Mouse (Mus musculus): ENCODE data around the gene Ntrk2.

Ntrk2 gene

GRCm38 (mm10) chr13:59145677-59146555 lies 339.5 kb downstream of the Ntrk2 start:
- no peak for DNase-seq

DNA sequence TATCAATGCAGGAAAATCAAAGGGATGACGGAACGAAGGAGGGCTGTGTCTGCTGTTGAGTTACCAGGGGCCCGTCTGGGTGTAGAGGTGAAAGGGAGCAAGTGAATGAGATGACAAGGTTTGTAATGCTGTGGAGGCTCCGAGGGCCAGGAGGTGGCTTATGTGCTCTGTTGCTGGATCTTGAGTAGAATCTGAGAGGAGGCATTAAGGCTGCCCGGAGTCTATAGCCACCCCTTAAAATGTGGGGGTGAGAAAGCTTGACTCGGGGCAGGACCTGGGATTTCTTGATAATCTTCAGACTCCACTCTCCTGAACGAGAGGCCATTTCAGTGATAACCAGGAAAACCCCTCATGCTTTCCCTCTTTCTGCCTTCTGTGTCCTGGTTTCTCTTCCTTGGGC lies 340.2 kb downstream of the Ntrk2 start:
- DNase-seq: no peak

GRCm38 (mm10) chr13:59147976-59148375 lies 341.6 kb downstream of the Ntrk2 start:
- DNase-seq: no peak

DNA sequence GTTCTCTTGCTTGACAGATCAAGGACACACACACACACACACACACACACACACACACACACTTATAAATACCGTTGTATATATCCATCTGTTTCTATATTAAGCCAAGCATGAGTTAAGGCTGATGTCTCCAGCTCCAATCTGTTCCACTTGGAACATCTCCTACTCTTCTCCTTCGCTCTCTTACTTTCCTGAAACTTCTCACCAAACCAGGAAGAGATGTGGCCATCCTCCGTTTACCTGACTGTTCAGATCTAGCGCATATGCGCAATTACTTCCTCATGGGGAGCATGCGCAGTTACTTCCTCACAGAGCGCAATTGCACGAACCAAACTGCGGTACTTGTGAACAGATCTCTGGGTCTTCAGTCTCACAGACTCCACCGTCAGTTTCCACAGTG lies 342.4 kb downstream of the Ntrk2 start:
- DNase-seq: no peak

- no peak for DNase-seq
These were observed 357.6 kb downstream of the Ntrk2 start for GRCm38 (mm10) chr13:59164015-59164414.

DNA sequence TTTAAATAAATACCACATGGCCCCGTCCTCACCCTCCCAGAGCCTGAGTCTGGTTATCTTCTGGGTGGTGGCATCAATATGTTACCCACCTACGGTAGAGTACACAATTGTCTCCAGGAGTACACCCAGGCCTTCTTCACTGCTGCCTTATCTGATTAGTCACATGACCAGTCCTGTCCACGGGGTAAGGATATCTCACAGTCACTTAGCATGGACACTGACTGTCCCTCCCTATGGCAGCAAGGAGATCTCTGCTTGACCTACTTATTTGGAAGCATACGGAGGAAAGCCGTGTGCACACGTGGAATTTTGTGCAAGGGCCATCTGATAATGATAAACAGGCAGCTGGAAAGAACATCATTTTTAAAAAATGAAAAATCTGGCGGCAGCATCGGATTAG lies 367.5 kb downstream of the Ntrk2 start:
- DNase-seq: no peak

DNA sequence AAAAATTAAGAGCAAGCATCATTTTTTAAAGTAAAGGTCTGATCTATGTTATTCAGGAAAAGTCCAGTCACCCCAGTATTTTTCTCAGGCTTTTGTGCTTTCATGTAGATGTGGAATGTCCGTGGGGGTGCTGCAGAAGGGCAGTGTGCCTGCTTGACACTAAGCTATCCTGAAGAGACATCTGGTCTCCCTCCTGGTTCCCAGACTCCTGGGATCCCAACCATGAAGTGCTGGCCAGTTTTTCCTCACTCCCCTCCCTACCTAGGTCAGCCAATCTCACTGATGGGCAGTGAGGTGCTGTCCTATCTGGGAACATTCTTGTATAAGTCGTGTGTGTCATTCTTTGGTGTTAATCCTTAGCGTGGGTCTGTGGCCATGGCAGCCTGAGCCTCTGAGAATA lies 369.7 kb downstream of the Ntrk2 start:
- no peak for DNase-seq

GRCm38 (mm10) chr13:59176485-59176884 lies 370.1 kb downstream of the Ntrk2 start:
- DNase-seq: no peak

GRCm38 (mm10) chr13:59177003-59177402 lies 370.6 kb downstream of the Ntrk2 start:
- DNase-seq: no peak

DNA sequence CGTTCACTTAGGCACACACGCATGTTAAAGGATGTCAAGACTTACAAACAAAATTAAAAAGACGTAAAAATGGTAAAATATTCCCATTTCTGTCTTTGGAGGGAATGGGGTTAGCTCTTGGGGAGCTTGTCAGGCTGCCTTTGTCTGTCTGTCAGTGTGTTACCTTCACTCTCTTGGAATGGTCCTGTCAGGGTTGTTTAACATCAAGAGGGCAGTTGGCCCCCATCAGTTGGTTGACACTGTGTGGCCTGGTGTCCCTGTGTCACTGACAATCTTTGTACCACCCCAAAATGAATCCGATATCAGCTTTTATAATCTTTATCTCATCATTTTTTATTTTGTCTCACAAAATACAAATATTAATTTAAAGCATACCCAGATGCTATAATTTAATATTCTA lies 373.6 kb downstream of the Ntrk2 start:
- DNase-seq: no peak

GRCm38 (mm10) chr13:59180781-59181180 lies 374.4 kb downstream of the Ntrk2 start:
- DNase-seq: no peak

DNA sequence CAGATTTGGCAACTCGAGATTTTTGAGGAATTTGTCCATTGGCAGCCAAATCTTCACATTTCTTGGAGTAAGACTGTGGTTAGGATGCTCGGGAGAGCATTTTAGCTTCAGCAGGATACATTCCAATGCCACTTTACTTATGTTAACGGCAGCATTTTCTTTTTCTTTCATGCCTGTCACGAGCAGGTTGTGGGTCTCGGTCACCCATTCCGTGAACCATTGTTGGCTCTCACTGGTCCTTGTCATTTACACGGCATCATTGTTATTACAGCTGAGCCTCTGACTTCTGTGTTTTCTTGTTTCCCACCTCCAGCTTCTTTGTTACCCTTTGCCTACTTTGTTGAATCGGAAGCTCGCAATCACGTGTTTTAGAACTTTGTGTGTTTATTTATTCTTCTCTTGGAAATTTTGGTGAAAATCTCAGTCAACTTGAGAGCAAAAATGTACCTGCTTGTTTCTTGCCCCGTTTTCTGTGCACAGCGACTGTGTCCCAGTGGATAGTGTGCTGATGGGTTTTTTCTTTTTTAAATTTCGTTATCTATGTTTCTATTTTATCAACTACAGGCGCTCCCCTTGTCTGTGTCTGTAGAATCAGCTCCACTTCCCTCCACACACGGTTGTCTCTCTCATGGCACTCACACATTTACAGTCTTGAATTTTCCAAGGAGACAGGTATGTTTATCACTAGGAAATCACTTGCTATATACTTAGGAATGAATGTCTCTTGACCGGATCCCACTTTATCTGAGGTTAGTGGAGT lies 375.0 kb downstream of the Ntrk2 start:
- DNase-seq: no peak

DNA sequence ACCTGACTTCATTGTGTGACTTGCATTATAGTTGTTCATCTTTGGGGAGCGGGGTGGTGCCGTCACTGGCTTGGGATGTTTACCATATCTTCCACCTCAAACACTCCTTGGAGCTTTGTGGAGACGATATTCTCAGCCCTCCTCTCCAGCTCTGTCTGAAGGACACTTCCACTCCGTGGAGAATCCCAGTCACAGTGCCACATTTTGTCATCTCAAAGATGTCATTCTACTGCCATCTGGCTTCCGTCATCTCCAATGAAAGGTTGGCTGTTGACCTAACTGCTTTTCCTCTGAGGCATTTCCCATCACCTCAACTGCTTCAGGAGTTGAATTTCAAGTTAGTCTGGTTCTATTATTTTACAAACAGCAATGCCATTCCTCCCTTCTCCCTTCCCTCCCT lies 376.3 kb downstream of the Ntrk2 start:
- DNase-seq: no peak

Measured in liver (tissue).